Mouse (Mus musculus) stomach, embryonic 14.5 days (tissue): ENCODE results near the gene Ogg1. TPM values are rescaled to one million over a fixed set of nuclear protein-coding genes. Genes with fewer than 3 reads are reported as not detected.

Experiments
- ATAC-seq: fragments of 200-750 bp; cut with Nextera tagmentation; 2 replicates; pipeline ENCODE4 v1.8.0; 2017; ENCODE audit warnings: low read depth, moderate TSS enrichment; ENCODE audit not compliant: insufficient number of reproducible peaks, insufficient read depth, low FRiP score
- H3K27ac ChIP-seq: fragments of 300-500 bp; sonication (generic); 2 replicates; pipeline ENCODE4 v1.5.1; 2014; ENCODE audit warnings: mild to moderate bottlenecking, low read length, moderate library complexity, mixed read lengths
- H3K27me3 ChIP-seq: fragments of 300-500 bp; sonication (generic); 2 replicates; pipeline ENCODE4 v1.6.1; 2014; ENCODE audit warnings: low read length, control low read depth, mixed read lengths; ENCODE audit not compliant: control insufficient read depth, insufficient read depth
- H3K36me3 ChIP-seq: fragments of 300-500 bp; sonication (generic); 2 replicates; pipeline ENCODE4 v1.6.1; 2014; ENCODE audit warnings: mild to moderate bottlenecking, control low read depth, low read length, moderate library complexity, mixed read lengths; ENCODE audit not compliant: control insufficient read depth, insufficient read depth
- H3K4me1 ChIP-seq: fragments of 300-500 bp; sonication (generic); 2 replicates; pipeline ENCODE4 v1.6.1; 2014; ENCODE audit warnings: low read length, control low read depth, mixed read lengths; ENCODE audit not compliant: control insufficient read depth, insufficient read depth
- H3K4me2 ChIP-seq: fragments of 300-500 bp; sonication (generic); replicated peaks from 2 replicates; pipeline ENCODE4 v1.6.1; 2014; ENCODE audit warnings: low read depth, low read length, control low read depth
- H3K4me3 ChIP-seq: fragments of 300-500 bp; sonication (generic); 2 replicates; pipeline ENCODE4 v1.5.1; 2014; ENCODE audit warnings: low read depth, low read length, control low read depth
- H3K9ac ChIP-seq: fragments of 300-500 bp; sonication (generic); replicated peaks from 2 replicates; pipeline ENCODE4 v1.6.1; 2014; ENCODE audit warnings: low read depth, mild to moderate bottlenecking, control low read depth, low read length, moderate library complexity, mixed read lengths
- H3K9me3 ChIP-seq: fragments of 300-500 bp; sonication (generic); 2 replicates; pipeline ENCODE4 v1.6.1; 2016; ENCODE audit warnings: low read depth, low read length, control low read depth; ENCODE audit not compliant: control insufficient read depth
- WGBS: fragments of 180-500 bp; shearing (Covaris S2); extraction: QIAGEN DNeasy Blood & Tissue Kit; methylation state at CpG from one replicate; pipeline ENCODE4 v1.1.7; 2014; 5-methylcytosine and 5-hydroxymethylcytosine counted together
- polyA plus RNA-seq: library from polyadenylated mRNA; unstranded; fragments of >200 nt; fragmentation: Nextera tagmentation; extraction: Ambion mirVana; gene quantifications from 2 replicates; pipeline ENCODE4 v1.2.1, GENCODE M21; 2014

The Ogg1 gene
- polyA plus RNA-seq, 1 experiment from 2014 or later = 18.0 TPM

DNA sequence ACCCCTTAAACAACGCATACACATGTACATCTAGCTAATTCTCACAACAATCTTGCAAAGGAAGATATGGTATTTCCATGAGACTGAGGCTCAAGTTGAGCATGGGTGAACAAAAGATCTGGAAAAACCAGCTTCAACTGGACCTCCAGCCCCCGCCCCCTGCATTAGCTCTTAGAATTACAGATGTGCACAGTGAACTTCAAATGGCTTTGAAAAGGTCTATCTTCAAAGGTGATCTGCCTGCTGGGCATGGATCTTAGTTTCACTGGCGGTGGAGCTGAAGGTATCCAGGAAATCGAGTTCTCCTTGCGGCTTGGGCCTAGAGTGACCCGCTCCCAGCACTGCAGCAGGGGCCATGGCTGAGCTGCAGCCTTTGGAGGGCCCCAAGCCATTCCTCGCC is 41.4 kb downstream of the Ogg1 start:
- no peak for ATAC-seq
- 89% methylated on average over 7 of the region's 7 CpGs for WGBS

DNA sequence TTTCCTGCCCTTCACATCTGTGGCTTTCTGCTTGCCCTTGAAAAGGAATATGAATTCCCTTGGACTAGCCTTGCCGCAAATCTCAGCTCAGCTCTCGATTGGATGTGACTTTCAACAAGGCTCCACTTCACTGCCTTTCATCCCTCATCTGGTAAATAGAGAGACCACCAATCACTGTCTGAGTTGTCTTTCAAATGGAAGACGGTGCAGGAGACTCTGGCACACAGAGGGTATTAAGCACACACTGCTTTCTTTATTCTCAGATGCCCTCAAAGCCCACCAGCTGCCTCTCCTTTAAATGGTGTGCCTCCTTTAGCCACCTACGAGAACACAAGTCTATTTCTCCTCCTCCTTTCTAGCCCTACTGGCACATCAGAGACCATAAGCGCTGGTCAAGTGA is 41.8 kb downstream of the Ogg1 start:
- H3K36me3 ChIP-seq = peaks cover 45% of the 10 kb centered on the region
- H3K4me1 ChIP-seq = no peaks in the 10 kb centered on the region
- no peaks in the 10 kb centered on the region for H3K27me3 ChIP-seq
- H3K4me2 ChIP-seq = no peak overlapping the region
- ATAC-seq = no peak
- no peak overlapping the region for H3K27ac ChIP-seq
- H3K4me3 ChIP-seq = no peak overlapping the region
- no peak overlapping the region for H3K9ac ChIP-seq
- 75% methylated on average over 5 of the region's 5 CpGs for WGBS
- H3K9me3 ChIP-seq = no peaks in the 10 kb centered on the region

More for the DNA sequence above, 41.4 kb downstream of the Ogg1 start:
- Histone ChIP-seq H3K4me1 (no peaks in the 10 kb centered on the region), H3K27ac (no peak overlapping the region), H3K4me3 (no peak overlapping the region), H3K36me3 (peaks cover 40% of the 10 kb centered on the region), H3K27me3 (no peaks in the 10 kb centered on the region), H3K9me3 (no peaks in the 10 kb centered on the region), H3K9ac (no peak overlapping the region), H3K4me2 (no peak overlapping the region)

DNA sequence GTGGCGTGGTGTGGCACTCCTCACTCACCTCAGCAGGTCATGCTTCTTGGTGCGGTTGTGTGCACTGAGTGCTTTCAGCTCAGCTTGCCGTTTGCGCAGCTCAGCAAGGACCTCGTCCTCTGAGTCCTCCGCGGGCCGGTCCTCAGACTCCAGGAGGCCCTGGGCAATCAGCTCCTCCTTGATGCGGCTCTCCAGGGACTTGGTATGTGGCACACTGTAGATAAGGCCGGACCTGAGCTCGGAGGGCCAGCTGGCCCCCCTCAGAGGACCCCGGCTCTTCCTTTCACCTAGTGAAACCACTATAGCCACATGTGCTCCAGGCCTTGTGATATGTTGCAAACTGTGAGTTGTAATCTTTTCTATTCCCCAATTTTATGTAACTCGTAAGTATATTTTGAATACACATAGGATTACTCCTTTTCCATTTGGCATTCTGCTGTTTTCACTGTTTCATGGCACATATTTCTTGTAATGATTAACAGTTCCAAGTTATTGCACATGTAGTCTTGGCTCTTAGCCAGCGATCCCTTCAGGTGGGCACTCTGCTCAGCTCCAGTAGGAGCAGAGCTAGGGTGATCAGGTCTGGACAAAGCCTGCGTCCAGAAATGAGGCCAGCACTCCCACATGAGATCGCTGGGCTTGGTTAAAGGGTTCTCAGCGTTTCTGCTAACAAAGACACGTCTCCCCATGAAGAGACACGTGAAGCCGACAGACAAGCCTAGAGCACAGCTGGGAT is 43.6 kb downstream of the Ogg1 start:
- H3K4me2 ChIP-seq = no peak overlapping the region
- no peak overlapping the region for H3K27ac ChIP-seq
- no peaks in the 10 kb centered on the region for H3K4me1 ChIP-seq
- H3K36me3 ChIP-seq = peaks cover 56% of the 10 kb centered on the region
- H3K4me3 ChIP-seq = no peak overlapping the region
- no peak for ATAC-seq
- WGBS = 94% methylated on average over 20 of the region's 20 CpGs
- H3K9me3 ChIP-seq = no peaks in the 10 kb centered on the region
- H3K27me3 ChIP-seq = no peaks in the 10 kb centered on the region
- no peak overlapping the region for H3K9ac ChIP-seq

DNA sequence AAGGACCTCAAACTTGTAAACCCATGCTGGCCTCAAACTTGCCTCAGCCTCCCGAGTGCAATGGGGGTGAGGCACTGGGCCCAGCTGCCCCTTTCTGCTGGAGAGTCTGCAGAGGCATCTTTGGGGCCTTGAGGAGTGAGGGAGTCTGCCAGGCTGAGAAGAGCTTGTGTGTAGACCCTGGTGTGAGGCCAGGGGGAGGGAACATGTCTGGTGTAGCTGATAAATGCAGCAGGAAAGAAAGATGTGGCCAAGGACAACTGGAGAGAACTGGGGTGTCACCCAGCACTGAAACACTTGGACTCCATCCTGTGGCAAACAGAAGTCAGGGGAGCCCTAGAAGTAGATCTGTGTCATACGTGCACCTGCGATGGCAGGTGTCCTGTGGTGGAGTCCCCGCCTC is 46.7 kb downstream of the Ogg1 start:
- Histone ChIP-seq H3K27me3 (no peaks in the 10 kb centered on the region), H3K9me3 (no peaks in the 10 kb centered on the region), H3K4me2 (no peak overlapping the region), H3K9ac (no peak overlapping the region), H3K27ac (no peak overlapping the region), H3K36me3 (peaks cover 49% of the 10 kb centered on the region), H3K4me1 (no peaks in the 10 kb centered on the region), H3K4me3 (no peak overlapping the region)
- no peak for ATAC-seq
- 94% methylated on average over 4 of the region's 4 CpGs for WGBS

GRCm38 (mm10) chr6:113377172-113377495 is 50.4 kb downstream of the Ogg1 start:
- 6% methylated on average over 7 of the region's 7 CpGs for WGBS
- no peak for ATAC-seq
- peak overlapping the region; percentile 90 for H3K4me3 ChIP-seq
- no peaks in the 10 kb centered on the region for H3K27me3 ChIP-seq
- H3K36me3 ChIP-seq = peaks cover 40% of the 10 kb centered on the region
- peak overlapping the region; percentile 95 for H3K27ac ChIP-seq
- H3K4me1 ChIP-seq = peaks cover 7% of the 10 kb centered on the region; the same call in 1 of the 2 replicates
- no peaks in the 10 kb centered on the region for H3K9me3 ChIP-seq
- H3K9ac ChIP-seq = peak overlapping the region; percentile 94
- peak overlapping the region; percentile 52 for H3K4me2 ChIP-seq

GRCm38 (mm10) chr6:113377496-113378385 is 51.0 kb downstream of the Ogg1 start, which contains the start of the genes Tada3 and Arpc4:
Gene Tada3 (minus strand): TSS chr6:113377883.
Gene Arpc4 (plus strand): TSS chr6:113378115.
- under 1% methylated on average over 61 of the region's 61 CpGs for WGBS
- Histone ChIP-seq H3K9me3 (no peaks in the 10 kb centered on the region), H3K27ac (peak within 1 kb of the TSS; percentile 95), H3K4me3 (peak within 1 kb of the TSS; percentile 90), H3K9ac (peak within 1 kb of the TSS; percentile 94), H3K27me3 (no peaks in the 10 kb centered on the region), H3K4me1 (peaks cover 7% of the 10 kb centered on the region; the same call in 1 of the 2 replicates), H3K4me2 (peak within 1 kb of the TSS; percentile 90), H3K36me3 (peaks cover 42% of the 10 kb centered on the region)
- ATAC-seq = peak; percentile 95

- H3K4me1 ChIP-seq = peaks cover 7% of the 10 kb centered on the region; the same call in 1 of the 2 replicates
- H3K27ac ChIP-seq = no peak overlapping the region
- 86% methylated on average over 6 of the region's 6 CpGs for WGBS
- H3K36me3 ChIP-seq = peaks cover 42% of the 10 kb centered on the region
- H3K27me3 ChIP-seq = no peaks in the 10 kb centered on the region
- H3K4me3 ChIP-seq = peak overlapping the region; percentile 90
- H3K9me3 ChIP-seq = no peaks in the 10 kb centered on the region
- ATAC-seq = no peak
- H3K9ac ChIP-seq = 0 out of 2 replicates have a peak overlapping the region, but pooled peaks have one; percentile 11
- H3K4me2 ChIP-seq = peak overlapping the region; percentile 90
These were observed 52.5 kb downstream of the Ogg1 start for GRCm38 (mm10) chr6:113379246-113379645.

DNA sequence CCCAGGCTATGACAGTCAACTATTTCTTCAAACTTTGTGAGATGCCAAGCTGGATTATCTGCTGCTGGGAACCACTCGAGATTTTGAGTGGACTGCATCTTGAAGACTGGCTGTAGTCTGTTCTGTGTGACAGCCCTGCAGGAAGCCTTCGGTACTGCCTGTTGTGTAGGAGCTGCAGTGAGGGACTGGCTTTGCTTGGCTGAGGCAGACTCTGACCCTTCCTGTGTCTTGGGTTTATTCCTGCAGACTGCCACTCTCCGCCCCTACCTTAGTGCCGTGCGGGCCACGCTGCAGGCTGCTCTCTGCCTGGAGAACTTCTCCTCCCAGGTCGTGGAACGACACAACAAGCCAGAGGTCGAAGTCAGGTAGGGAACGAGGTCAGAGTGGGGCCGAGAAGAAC is 53.7 kb downstream of the Ogg1 start:
- Histone ChIP-seq H3K27me3 (no peaks in the 10 kb centered on the region), H3K27ac (no peak overlapping the region), H3K4me2 (no peak overlapping the region), H3K4me1 (peaks cover 7% of the 10 kb centered on the region; the same call in 1 of the 2 replicates), H3K9ac (no peak overlapping the region), H3K9me3 (no peaks in the 10 kb centered on the region), H3K36me3 (peaks cover 44% of the 10 kb centered on the region), H3K4me3 (no peak overlapping the region)
- 91% methylated on average over 11 of the region's 11 CpGs for WGBS
- no peak for ATAC-seq
